Mouse (Mus musculus): ENCODE data around the gene Nfs1. TPM values are rescaled to one million over a fixed set of nuclear protein-coding genes. Genes with fewer than 3 reads are reported as not detected.
A peak's percentile ranks its signal among the peaks of the same experiment; 100 is the strongest.

Gene Nfs1
- total and polyA plus RNA-seq, 3 experiments = 64.5 to 83.9 TPM; not detected in 1

GRCm38 (mm10) chr2:156087391-156088110, 56.4 kb downstream of the Nfs1 start:
- TF ChIP-seq POLR2AphosphoS2 (IDR thresholded peaks at IDR 0.05; ENCODE audit: low read length) (peak; percentile 52; the same call in 1 of the 2 replicates), UBTF (IDR thresholded peaks at IDR 0.05; ENCODE audit: borderline replicate concordance, insufficient read depth, low read depth, low read length) (no peak)
- Histone ChIP-seq H3K36me3 (ENCODE audit: control insufficient read depth in 1 of 2, insufficient read depth in 2 of 2, low read length in 2 of 2) (peaks cover 2 to 3% of the 10 kb centered on the region in 2 experiments; a peak in 3 of 4 replicates), H3K4me1 (ENCODE audit: control insufficient read depth in 1 of 2, insufficient read depth in 2 of 2, low read length in 2 of 2) (no peaks in the 10 kb centered on the region; a peak in 1 of 4 replicates), H3K27ac (ENCODE audit: control insufficient read depth, low read depth, low read length) (no peak overlapping the region), H3K79me2 (ENCODE audit: control insufficient read depth, insufficient read depth, low read length, poor library complexity) (no peaks in the 10 kb centered on the region), H3K4me3 (ENCODE audit: control insufficient read depth in 1 of 2, insufficient read depth in 1 of 2, low read depth in 2 of 2, low read length in 2 of 2) (no peak overlapping the region), H3K9me3 (replicated peaks; ENCODE audit: insufficient read depth, low read length) (no peaks in the 10 kb centered on the region), H3K27me3 (ENCODE audit: control insufficient read depth in 1 of 2, insufficient read depth in 2 of 2, low read length in 2 of 2) (no peaks in the 10 kb centered on the region), H3K9ac (ENCODE audit: control insufficient read depth, low read depth, low read length, poor library complexity, severe bottlenecking) (no peak overlapping the region)
- DNase-seq (ENCODE audit: low read depth, low spot score) = no peak

- Histone ChIP-seq H3K9me3 (replicated peaks; ENCODE audit: insufficient read depth, low read length) (no peaks in the 10 kb centered on the region), H3K27me3 (ENCODE audit: control insufficient read depth in 1 of 2, insufficient read depth in 2 of 2, low read length in 2 of 2) (no peaks in the 10 kb centered on the region), H3K36me3 (ENCODE audit: control insufficient read depth in 1 of 2, insufficient read depth in 2 of 2, low read length in 2 of 2) (peaks cover 0 to 3% of the 10 kb centered on the region in 2 experiments; a peak in 2 of 4 replicates), H3K4me3 (ENCODE audit: control insufficient read depth in 1 of 2, insufficient read depth in 1 of 2, low read depth in 2 of 2, low read length in 2 of 2) (no peak overlapping the region), H3K27ac (ENCODE audit: control insufficient read depth, low read depth, low read length) (no peak overlapping the region), H3K79me2 (ENCODE audit: control insufficient read depth, insufficient read depth, low read length, poor library complexity) (no peaks in the 10 kb centered on the region), H3K9ac (ENCODE audit: control insufficient read depth, low read depth, low read length, poor library complexity, severe bottlenecking) (no peak overlapping the region), H3K4me1 (ENCODE audit: control insufficient read depth in 1 of 2, insufficient read depth in 2 of 2, low read length in 2 of 2) (no peaks in the 10 kb centered on the region; a peak in 1 of 4 replicates)
- TF ChIP-seq USF1 (IDR thresholded peaks at IDR 0.05; ENCODE audit: low read depth, low read length) (no peak), ZNF384 (IDR thresholded peaks at IDR 0.05; ENCODE audit: low read depth, low read length) (0 out of 2 replicates have a peak, but pooled peaks have one; percentile 43)
- no peak for DNase-seq (ENCODE audit: low read depth, low spot score)
Observed at GRCm38 (mm10) chr2:156084541-156084940, 59.4 kb downstream of the Nfs1 start.

- Histone ChIP-seq H3K27ac (ENCODE audit: control insufficient read depth, low read depth, low read length) (no peak overlapping the region), H3K36me3 (ENCODE audit: control insufficient read depth in 1 of 2, insufficient read depth in 2 of 2, low read length in 2 of 2) (peaks cover 2 to 4% of the 10 kb centered on the region in 2 experiments; a peak in 3 of 4 replicates), H3K79me2 (ENCODE audit: control insufficient read depth, insufficient read depth, low read length, poor library complexity) (no peaks in the 10 kb centered on the region), H3K27me3 (ENCODE audit: control insufficient read depth in 1 of 2, insufficient read depth in 2 of 2, low read length in 2 of 2) (no peaks in the 10 kb centered on the region), H3K4me3 (ENCODE audit: control insufficient read depth in 1 of 2, insufficient read depth in 1 of 2, low read depth in 2 of 2, low read length in 2 of 2) (no peak overlapping the region), H3K4me1 (ENCODE audit: control insufficient read depth in 1 of 2, insufficient read depth in 2 of 2, low read length in 2 of 2) (no peaks in the 10 kb centered on the region), H3K9ac (ENCODE audit: control insufficient read depth, low read depth, low read length, poor library complexity, severe bottlenecking) (no peak overlapping the region), H3K9me3 (replicated peaks; ENCODE audit: insufficient read depth, low read length) (no peaks in the 10 kb centered on the region)
- DNase-seq (ENCODE audit: low read depth, low spot score) = no peak
- TF ChIP-seq ZMIZ1 (IDR thresholded peaks at IDR 0.05; ENCODE audit: low read depth, low read length) (no peak), NELFE (IDR thresholded peaks at IDR 0.05; ENCODE audit: low read depth, low read length) (no peak), ZKSCAN1 (IDR thresholded peaks at IDR 0.05; ENCODE audit: low read depth, low read length) (no peak), TCF12 (IDR thresholded peaks at IDR 0.05; ENCODE audit: low read depth, low read length) (no peak), CHD2 (IDR thresholded peaks at IDR 0.05; ENCODE audit: low read length) (no peak), RAD21 (IDR thresholded peaks at IDR 0.05; ENCODE audit: low read depth, low read length) (no peak), GATA1 (IDR thresholded peaks at IDR 0.05; ENCODE audit: low read depth, low read length) (no peak), POLR2AphosphoS2 (IDR thresholded peaks at IDR 0.05; ENCODE audit: low read length) (no peak), MAFK (IDR thresholded peaks at IDR 0.05; ENCODE audit: borderline replicate concordance, low read depth, low read length) (no peak)
Observed at GRCm38 (mm10) chr2:156080391-156080790, 63.6 kb downstream of the Nfs1 start.

All from MEL (cell line).